Mouse (Mus musculus): Measurements from ENCODE around the gene A1cf.

- no peak for TF ChIP-seq MAFK (IDR thresholded peaks at IDR 0.05; ENCODE audit: insufficient read depth, low read depth, low read length)
- no peak for TF ChIP-seq ZNF384 (IDR thresholded peaks at IDR 0.05; ENCODE audit: low read depth, low read length)
- no peak for TF ChIP-seq CHD2 (IDR thresholded peaks at IDR 0.05; ENCODE audit: low read depth, low read length)
- TF ChIP-seq HCFC1 (IDR thresholded peaks at IDR 0.05; ENCODE audit: borderline replicate concordance, insufficient read depth, low read length): no peak
Observed at GRCm38 (mm10) chr19:31862512-31863249, 5.9 kb upstream of the A1cf start.
